Mouse (Mus musculus): ENCODE results near the gene Rftn2. TPM values are rescaled to one million over a fixed set of nuclear protein-coding genes. Genes with fewer than 3 reads are reported as not detected.

Rftn2 gene
- polyA plus RNA-seq, 1 experiment: not detected

DNA sequence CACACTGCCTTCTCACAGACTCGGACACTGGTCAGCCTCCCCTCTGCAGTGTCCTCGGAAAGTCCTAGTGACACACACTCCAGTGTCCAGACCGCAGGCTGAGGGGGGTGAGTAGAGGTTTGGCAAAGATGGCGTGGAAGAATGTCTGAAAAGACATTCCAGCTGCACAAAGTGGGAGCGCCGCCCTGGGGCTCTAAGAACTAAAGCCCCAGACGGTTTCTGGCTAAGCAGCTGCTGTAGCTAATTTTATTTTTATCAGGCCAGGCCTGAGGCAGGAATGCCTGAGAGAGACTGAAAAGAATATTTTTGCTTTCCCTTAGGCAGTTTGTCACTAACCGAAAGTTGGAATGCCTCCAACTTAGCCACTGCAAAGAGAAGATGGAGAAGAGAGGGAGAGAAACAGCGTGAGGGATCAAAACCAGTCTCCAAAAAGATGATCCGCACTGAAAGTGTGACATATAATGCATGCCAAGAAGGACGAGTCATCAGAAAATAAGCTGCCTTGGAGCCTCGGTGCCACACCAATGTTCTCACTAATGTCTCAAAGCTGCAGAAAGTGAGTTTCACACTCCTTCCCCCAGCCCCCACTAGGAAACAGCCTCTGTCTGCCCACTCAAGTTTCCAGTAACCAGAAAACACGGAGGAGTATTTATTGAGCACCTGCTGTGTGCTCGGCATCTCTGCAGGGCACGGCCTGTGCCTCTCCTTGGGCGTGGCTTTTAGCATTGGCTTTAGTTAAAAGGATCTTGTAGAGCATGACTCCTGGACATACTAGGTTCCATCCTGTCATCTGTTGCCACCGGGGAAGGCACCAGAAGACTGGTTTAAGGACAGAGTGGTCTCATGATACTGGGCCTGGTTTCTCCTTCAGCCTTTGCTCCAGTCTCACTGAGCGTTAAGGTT, 24.5 kb downstream of the Rftn2 start:
- Histone ChIP-seq H3K4me3 (replicated peaks) (no peak overlapping the region), H3K4me1 (ENCODE audit: control insufficient read depth) (peaks cover 22% of the 10 kb centered on the region), H3K9me3 (ENCODE audit: control insufficient read depth, low read length) (no peaks in the 10 kb centered on the region), H3K27me3 (ENCODE audit: control insufficient read depth) (no peaks in the 10 kb centered on the region), H3K36me3 (ENCODE audit: control insufficient read depth) (no peaks in the 10 kb centered on the region)
- TF ChIP-seq TAL1 (IDR thresholded peaks at IDR 0.05; ENCODE audit: low read length) (no peak), GATA1 (IDR thresholded peaks at IDR 0.05; ENCODE audit: low read length) (no peak)

DNA sequence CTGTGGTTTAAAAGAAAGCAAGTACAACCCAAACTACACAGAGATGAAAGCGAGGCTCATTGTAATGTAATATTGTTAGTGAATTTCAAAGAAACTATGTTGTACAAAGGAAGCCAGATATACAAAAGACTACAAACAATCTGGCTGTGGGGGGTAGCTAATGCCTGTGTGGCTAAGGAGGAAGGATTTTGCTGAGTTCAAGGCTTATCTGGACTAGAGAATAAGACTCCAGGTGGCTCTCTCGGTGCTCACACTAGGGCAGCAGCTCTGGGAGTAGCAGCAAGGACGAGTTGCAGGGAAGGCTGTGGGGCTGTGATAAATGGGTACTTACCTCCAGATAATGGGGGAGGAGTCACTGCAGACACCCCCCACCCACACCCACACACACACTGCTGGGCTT, 27.9 kb downstream of the Rftn2 start:
- Histone ChIP-seq H3K9me3 (ENCODE audit: control insufficient read depth, low read length) (no peaks in the 10 kb centered on the region), H3K4me1 (ENCODE audit: control insufficient read depth) (peaks cover 22% of the 10 kb centered on the region)

DNA sequence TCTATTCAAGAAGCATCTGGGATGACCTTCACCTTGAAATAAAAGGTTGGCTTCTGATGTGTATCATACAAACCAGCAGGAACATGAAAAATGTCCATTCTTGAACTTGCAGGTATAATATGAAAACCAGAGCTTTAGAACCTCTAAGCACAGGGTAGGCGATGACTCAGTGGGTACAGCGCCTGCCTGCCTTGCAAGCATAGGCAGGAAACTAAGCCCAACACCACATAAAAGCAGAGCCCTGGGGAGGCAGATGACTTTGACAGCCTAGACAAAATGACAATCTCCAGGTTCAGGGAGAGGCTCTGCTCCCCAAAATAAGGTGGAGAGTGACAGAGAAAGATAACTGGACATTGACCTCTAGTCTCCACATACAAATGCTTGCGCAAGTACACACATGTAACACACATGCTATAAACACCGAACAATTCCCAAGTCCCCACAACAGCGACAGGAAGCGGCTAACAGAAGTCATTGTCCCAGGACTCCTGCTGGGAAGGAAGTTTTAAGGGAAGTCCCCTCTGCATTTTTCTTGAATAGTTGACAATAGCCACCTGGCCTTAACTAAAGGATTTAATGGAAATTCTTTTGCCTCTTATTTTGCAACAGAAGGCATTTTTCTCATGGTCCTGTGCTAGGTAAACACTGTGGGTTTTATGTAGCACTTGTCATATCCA, 30.1 kb downstream of the Rftn2 start:
- H3K36me3 ChIP-seq (ENCODE audit: control insufficient read depth): no peaks in the 10 kb centered on the region
- no peak overlapping the region for H3K4me3 ChIP-seq (replicated peaks)
- H3K4me1 ChIP-seq (ENCODE audit: control insufficient read depth): peaks cover 19% of the 10 kb centered on the region
- TF ChIP-seq TAL1 (IDR thresholded peaks at IDR 0.05; ENCODE audit: low read length): no peak
- no peak for TF ChIP-seq GATA1 (IDR thresholded peaks at IDR 0.05; ENCODE audit: low read length)
- H3K27me3 ChIP-seq (ENCODE audit: control insufficient read depth): no peaks in the 10 kb centered on the region
- no peaks in the 10 kb centered on the region for H3K9me3 ChIP-seq (ENCODE audit: control insufficient read depth, low read length)

More for the DNA sequence above, 27.9 kb downstream of the Rftn2 start:
- no peaks in the 10 kb centered on the region for H3K27me3 ChIP-seq (ENCODE audit: control insufficient read depth)
- TF ChIP-seq GATA1 (IDR thresholded peaks at IDR 0.05; ENCODE audit: low read length) (no peak), TAL1 (IDR thresholded peaks at IDR 0.05; ENCODE audit: low read length) (no peak)
- no peaks in the 10 kb centered on the region for H3K36me3 ChIP-seq (ENCODE audit: control insufficient read depth)
- no peak overlapping the region for H3K4me3 ChIP-seq (replicated peaks)

DNA sequence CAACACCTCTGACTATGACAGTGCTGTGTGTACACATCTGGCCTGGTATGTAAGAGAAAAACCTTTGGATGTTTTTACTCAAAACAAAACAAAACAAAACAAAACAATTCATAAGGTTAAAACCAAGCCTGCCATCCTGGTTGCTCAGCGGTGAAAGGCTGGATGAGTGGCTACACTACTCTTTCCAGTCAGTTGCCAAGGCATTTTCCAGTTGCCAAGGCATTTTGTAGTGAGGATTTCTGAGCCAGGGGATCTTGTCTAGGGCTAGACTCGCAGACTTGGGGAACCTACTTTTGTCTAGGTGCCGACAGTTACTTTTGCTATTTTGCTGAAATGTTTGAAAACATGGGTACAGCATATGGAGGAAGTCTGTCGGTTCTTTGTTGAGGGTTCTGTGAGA, 31.6 kb downstream of the Rftn2 start:
- H3K27me3 ChIP-seq (ENCODE audit: control insufficient read depth): no peaks in the 10 kb centered on the region
- no peaks in the 10 kb centered on the region for H3K36me3 ChIP-seq (ENCODE audit: control insufficient read depth)
- H3K4me3 ChIP-seq (replicated peaks): no peak overlapping the region
- TF ChIP-seq GATA1 (IDR thresholded peaks at IDR 0.05; ENCODE audit: low read length): no peak
- TF ChIP-seq TAL1 (IDR thresholded peaks at IDR 0.05; ENCODE audit: low read length): no peak
- no peaks in the 10 kb centered on the region for H3K9me3 ChIP-seq (ENCODE audit: control insufficient read depth, low read length)
- peaks cover 18% of the 10 kb centered on the region for H3K4me1 ChIP-seq (ENCODE audit: control insufficient read depth)

DNA sequence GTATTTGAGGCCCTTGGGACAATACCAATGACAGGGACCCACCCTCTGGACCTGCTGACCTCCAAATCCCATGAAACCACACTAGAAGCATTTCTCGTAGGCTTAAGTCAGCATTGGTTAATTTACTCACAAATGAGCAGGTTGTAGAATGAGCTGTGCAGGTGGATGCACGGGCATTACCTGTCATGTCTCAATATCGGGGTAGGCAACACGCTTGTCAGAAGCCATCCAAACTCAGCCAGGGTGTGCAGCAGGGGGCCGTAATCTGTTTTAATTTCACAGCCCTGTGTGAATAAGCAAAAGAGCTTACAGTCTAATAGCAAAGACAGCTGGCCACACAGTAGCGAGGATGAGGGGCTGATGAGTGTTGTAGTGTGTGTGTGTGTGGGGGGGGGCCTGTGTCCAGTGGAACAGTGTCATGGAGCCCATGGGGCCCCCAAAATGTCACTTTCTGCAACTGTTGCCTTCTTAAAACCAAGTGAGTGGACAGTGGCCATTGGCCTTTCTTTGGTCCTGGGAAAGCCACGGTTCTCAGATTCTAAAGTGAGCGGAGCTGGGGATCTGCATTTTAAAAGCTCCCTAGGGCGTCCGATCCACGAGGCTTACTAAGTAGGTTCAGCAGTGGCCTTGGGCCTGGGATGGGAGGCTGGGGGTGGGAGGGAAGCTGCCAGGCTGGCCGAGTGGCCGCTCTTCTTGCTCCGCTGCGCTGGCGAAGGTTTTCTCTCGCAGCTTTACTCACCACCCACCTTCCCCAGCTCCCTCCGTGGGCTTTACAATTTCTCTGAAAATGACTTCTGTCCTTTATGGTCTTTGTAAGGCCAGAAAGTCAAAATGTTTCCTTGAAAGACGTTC, 32.3 kb downstream of the Rftn2 start:
- TF ChIP-seq GATA1 (IDR thresholded peaks at IDR 0.05; ENCODE audit: low read length): no peak
- no peak for TF ChIP-seq TAL1 (IDR thresholded peaks at IDR 0.05; ENCODE audit: low read length)
- no peaks in the 10 kb centered on the region for H3K9me3 ChIP-seq (ENCODE audit: control insufficient read depth, low read length)
- no peaks in the 10 kb centered on the region for H3K36me3 ChIP-seq (ENCODE audit: control insufficient read depth)

DNA sequence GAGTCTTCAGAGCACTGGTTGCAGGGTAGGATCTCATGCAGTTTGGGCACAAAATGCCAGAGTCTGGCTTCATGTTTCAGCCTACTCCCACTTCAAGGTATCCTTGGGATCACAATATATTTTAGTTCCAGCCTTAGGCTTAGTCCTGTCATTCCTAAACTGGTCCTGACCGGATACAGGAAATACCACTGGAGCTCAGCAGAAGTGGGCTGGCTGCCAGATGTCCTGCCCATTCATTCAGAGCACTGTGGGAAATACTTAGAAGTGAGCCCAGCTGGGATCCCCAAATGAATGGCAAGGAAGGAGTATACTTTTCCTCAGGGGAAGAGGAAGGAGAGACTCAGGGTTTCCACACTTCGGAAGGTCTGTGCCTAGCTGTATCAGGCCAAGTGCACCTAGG, 33.3 kb downstream of the Rftn2 start:
- H3K27me3 ChIP-seq (ENCODE audit: control insufficient read depth): no peaks in the 10 kb centered on the region
- peaks cover 4% of the 10 kb centered on the region for H3K4me1 ChIP-seq (ENCODE audit: control insufficient read depth)
- H3K9me3 ChIP-seq (ENCODE audit: control insufficient read depth, low read length): no peaks in the 10 kb centered on the region
- no peak overlapping the region for H3K4me3 ChIP-seq (replicated peaks)
- H3K36me3 ChIP-seq (ENCODE audit: control insufficient read depth): no peaks in the 10 kb centered on the region
- no peak for TF ChIP-seq GATA1 (IDR thresholded peaks at IDR 0.05; ENCODE audit: low read length)
- TF ChIP-seq TAL1 (IDR thresholded peaks at IDR 0.05; ENCODE audit: low read length): no peak

More for the DNA sequence above, 32.3 kb downstream of the Rftn2 start:
- Histone ChIP-seq H3K4me1 (ENCODE audit: control insufficient read depth) (peaks cover 13% of the 10 kb centered on the region), H3K27me3 (ENCODE audit: control insufficient read depth) (no peaks in the 10 kb centered on the region), H3K4me3 (replicated peaks) (no peak overlapping the region)

DNA sequence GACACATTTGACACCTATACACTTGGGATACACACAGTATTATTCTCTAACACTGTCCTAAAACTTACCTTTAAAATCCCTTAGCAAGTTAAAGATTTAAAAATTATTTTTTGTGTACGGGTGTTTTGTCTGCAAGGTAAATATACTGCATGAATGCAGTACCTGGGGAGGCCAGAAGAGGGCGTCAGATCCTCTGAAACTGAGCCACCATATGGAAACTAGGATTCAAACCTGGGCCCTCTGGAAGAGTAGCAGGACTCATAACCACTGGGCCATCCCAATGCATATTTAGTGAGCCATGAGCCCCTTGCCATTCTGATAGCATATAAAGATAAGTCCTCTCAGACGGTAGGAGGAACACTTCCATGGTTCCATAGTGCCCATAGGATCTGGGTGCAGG, 33.8 kb downstream of the Rftn2 start:
- no peak for TF ChIP-seq TAL1 (IDR thresholded peaks at IDR 0.05; ENCODE audit: low read length)
- TF ChIP-seq GATA1 (IDR thresholded peaks at IDR 0.05; ENCODE audit: low read length): no peak
- H3K27me3 ChIP-seq (ENCODE audit: control insufficient read depth): no peaks in the 10 kb centered on the region
- no peaks in the 10 kb centered on the region for H3K9me3 ChIP-seq (ENCODE audit: control insufficient read depth, low read length)
- no peaks in the 10 kb centered on the region for H3K36me3 ChIP-seq (ENCODE audit: control insufficient read depth)
- H3K4me3 ChIP-seq (replicated peaks): no peak overlapping the region
- no peaks in the 10 kb centered on the region for H3K4me1 ChIP-seq (ENCODE audit: control insufficient read depth)

DNA sequence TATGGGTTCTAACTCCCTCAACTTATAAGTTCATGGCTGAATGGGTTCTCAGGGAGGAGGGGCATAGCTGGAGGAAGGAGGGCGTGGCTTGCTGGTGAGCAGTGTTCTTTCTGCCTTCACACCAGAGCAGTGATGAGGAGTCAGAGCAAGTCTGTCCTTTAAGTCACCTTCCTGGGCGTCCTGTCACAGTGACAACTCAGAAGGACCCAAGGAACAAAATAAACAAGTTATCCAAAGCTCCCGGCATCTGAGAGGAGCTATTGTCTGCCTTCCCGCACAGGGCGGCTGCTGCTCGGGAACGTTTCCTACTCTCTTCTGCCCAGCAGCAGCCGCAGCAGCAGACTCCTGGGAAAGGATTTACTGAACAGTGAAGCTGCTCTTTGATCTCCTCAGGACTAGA, 34.6 kb downstream of the Rftn2 start:
- TF ChIP-seq GATA1 (IDR thresholded peaks at IDR 0.05; ENCODE audit: low read length) (no peak), TAL1 (IDR thresholded peaks at IDR 0.05; ENCODE audit: low read length) (no peak)
- H3K36me3 ChIP-seq (ENCODE audit: control insufficient read depth): no peaks in the 10 kb centered on the region
- H3K9me3 ChIP-seq (ENCODE audit: control insufficient read depth, low read length): no peaks in the 10 kb centered on the region
- no peaks in the 10 kb centered on the region for H3K4me1 ChIP-seq (ENCODE audit: control insufficient read depth)
- H3K4me3 ChIP-seq (replicated peaks): no peak overlapping the region
- no peaks in the 10 kb centered on the region for H3K27me3 ChIP-seq (ENCODE audit: control insufficient read depth)

All from erythroblast, embryonic 14.5 days (primary cell).